Mouse (Mus musculus): ENCODE data around the gene Pcdh17. TPM values are rescaled to one million over a fixed set of nuclear protein-coding genes. Genes with fewer than 3 reads are reported as not detected.

Gene Pcdh17
- polyA plus RNA-seq, 1 experiment, result 11.3 TPM

- Histone ChIP-seq H3K27ac (ENCODE audit: insufficient read depth, low read length) (no peak overlapping the region), H3K4me1 (ENCODE audit: control insufficient read depth, insufficient read depth, low read length) (no peaks in the 10 kb centered on the region), H3K4me3 (ENCODE audit: insufficient read depth, low read length) (no peak overlapping the region)
- TF ChIP-seq POLR2A (IDR thresholded peaks at IDR 0.05; ENCODE audit: extremely low read depth, insufficient read depth, low read length) (no peak), CTCF (IDR thresholded peaks at IDR 0.05; ENCODE audit: extremely low read depth, insufficient read depth, low read length) (no peak)
These were observed 104.3 kb downstream of the Pcdh17 start for GRCm38 (mm10) chr14:84547513-84548194.

GRCm38 (mm10) chr14:84551546-84551945, 108.2 kb downstream of the Pcdh17 start:
- TF ChIP-seq CTCF (IDR thresholded peaks at IDR 0.05; ENCODE audit: extremely low read depth, insufficient read depth, low read length) (no peak), POLR2A (IDR thresholded peaks at IDR 0.05; ENCODE audit: extremely low read depth, insufficient read depth, low read length) (no peak)
- Histone ChIP-seq H3K4me1 (ENCODE audit: control insufficient read depth, insufficient read depth, low read length) (no peaks in the 10 kb centered on the region), H3K4me3 (ENCODE audit: insufficient read depth, low read length) (no peak overlapping the region), H3K27ac (ENCODE audit: insufficient read depth, low read length) (no peak overlapping the region)

GRCm38 (mm10) chr14:84571071-84571470, 127.7 kb downstream of the Pcdh17 start:
- TF ChIP-seq CTCF (IDR thresholded peaks at IDR 0.05; ENCODE audit: extremely low read depth, insufficient read depth, low read length), result no peak
- no peak for TF ChIP-seq POLR2A (IDR thresholded peaks at IDR 0.05; ENCODE audit: extremely low read depth, insufficient read depth, low read length)
- no peak overlapping the region for H3K27ac ChIP-seq (ENCODE audit: insufficient read depth, low read length)
- H3K4me3 ChIP-seq (ENCODE audit: insufficient read depth, low read length), result no peak overlapping the region
- H3K4me1 ChIP-seq (ENCODE audit: control insufficient read depth, insufficient read depth, low read length), result no peaks in the 10 kb centered on the region
